Mouse (Mus musculus): Measurements from ENCODE around the gene Arl6ip4. TPM values are rescaled to one million over a fixed set of nuclear protein-coding genes. Genes with fewer than 3 reads are reported as not detected.

Gene Arl6ip4
- polyA plus RNA-seq, 1 experiment from 2014 or later, result 84.6 TPM

DNA sequence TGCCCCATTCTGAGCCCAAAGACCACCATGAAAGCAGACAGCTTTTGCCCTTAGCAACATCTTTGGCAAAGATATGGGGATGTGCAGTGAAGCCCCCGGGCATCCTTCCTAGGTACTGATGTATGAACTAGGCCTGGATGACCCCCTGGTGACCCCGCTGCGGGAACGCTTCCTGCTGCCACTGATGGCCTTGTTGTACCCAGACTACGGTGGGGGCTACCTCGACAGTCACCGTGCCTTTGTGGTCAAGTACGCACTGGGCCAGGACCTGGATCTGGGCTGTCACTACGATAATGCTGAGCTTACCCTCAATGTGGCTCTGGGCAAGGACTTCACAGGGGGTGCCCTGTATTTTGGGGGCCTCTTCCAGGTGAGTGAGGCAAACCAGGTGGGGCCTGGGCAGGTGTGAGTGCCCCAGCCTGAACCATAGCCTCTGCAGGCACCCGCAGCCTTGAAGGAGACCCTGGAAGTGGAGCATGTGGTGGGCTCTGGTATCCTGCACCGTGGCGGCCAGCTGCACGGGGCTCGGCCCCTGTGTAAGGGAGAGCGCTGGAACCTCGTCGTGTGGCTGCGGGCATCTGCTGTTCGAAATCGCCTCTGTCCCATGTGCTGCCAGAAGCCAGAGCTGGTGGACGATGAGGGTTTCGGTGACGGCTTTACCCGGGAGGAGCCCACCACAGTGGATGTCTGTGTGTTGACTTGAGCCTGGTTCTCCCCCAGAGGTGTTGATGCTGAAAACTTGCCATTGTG lies 1.4 kb upstream of the Arl6ip4 start:
- Histone ChIP-seq H3K36me3 (peaks cover 36% of the 10 kb centered on the region), H3K4me2 (peak overlapping the region; percentile 93; the same call in 1 of the 2 replicates), H3K27me3 (no peaks in the 10 kb centered on the region), H3K4me3 (replicated peaks) (no peak overlapping the region), H3K9me3 (replicated peaks) (no peaks in the 10 kb centered on the region), H3K4me1 (replicated peaks) (peaks cover 69% of the 10 kb centered on the region), H3K9ac (peak overlapping the region; percentile 59; the same call in 1 of the 2 replicates), H3K27ac (peak overlapping the region; percentile 70)
- DNase-seq (no peak), ATAC-seq (ENCODE audit: low read depth) (no peak)
- 88% methylated on average over 24 of the region's 24 CpGs for WGBS (ENCODE audit: insufficient replicate concordance)

DNA sequence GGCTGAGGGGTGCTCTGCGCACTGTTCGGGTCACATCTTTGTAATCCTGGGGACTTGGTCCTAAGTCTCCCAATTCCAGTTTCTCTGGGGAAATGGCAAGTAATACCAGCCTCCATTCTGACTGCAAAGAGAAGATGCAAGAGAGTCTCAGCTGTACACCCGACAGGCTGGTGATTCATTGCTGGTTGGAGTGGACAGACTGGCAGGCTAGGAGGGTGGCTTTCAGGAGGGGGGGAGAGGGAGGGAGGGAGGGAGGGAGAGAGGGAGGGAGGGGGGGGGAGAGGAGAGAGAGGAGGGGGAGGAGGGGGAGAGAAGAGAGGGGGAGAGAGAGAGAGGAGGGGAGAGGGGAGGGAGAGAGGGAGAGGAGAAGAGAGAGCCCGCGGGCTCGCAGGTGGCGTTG lies 358 bp upstream of the Arl6ip4 start:
- H3K27ac ChIP-seq, result peak overlapping the region; percentile 84
- peaks cover 72% of the 10 kb centered on the region for H3K4me1 ChIP-seq (replicated peaks)
- H3K27me3 ChIP-seq, result no peaks in the 10 kb centered on the region
- ATAC-seq (ENCODE audit: low read depth) (no peak), DNase-seq (no peak)
- peak overlapping the region; percentile 93 for H3K9ac ChIP-seq
- peaks cover 47% of the 10 kb centered on the region for H3K36me3 ChIP-seq
- H3K9me3 ChIP-seq (replicated peaks), result no peaks in the 10 kb centered on the region
- WGBS (ENCODE audit: insufficient replicate concordance), result 23% methylated on average over 7 of the region's 7 CpGs
- peak overlapping the region; percentile 93 for H3K4me3 ChIP-seq (replicated peaks)
- H3K4me2 ChIP-seq, result peak overlapping the region; percentile 93

DNA sequence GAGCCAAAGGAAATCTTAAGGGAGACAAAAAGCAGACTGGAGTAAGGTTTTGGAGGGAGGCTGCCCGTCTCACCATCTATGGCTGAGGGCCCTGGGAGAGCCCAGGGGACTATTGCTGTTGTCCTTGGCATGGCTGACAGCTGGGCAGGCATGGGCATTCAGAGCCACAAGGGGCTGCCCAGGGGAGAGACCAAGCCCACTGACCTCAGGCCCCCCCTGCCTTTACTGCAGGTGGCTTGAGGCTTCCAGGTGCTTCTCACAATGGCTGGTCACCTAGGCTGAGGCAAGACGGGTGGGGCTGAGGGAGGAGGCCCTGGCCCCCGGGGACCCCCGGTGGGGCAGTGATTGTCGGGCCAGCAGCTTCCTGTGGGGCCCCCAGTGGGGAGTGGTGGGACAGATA lies 3.3 kb downstream of the Arl6ip4 start:
- 38% methylated on average over 5 of the region's 5 CpGs for WGBS (ENCODE audit: insufficient replicate concordance)
- Histone ChIP-seq H3K36me3 (peaks cover 73% of the 10 kb centered on the region), H3K9ac (no peak overlapping the region), H3K4me1 (replicated peaks) (peaks cover 48% of the 10 kb centered on the region), H3K27ac (no peak overlapping the region), H3K4me3 (replicated peaks) (no peak overlapping the region), H3K27me3 (no peaks in the 10 kb centered on the region), H3K4me2 (no peak overlapping the region), H3K9me3 (replicated peaks) (no peaks in the 10 kb centered on the region)
- DNase-seq, result no peak
- no peak for ATAC-seq (ENCODE audit: low read depth)

DNA sequence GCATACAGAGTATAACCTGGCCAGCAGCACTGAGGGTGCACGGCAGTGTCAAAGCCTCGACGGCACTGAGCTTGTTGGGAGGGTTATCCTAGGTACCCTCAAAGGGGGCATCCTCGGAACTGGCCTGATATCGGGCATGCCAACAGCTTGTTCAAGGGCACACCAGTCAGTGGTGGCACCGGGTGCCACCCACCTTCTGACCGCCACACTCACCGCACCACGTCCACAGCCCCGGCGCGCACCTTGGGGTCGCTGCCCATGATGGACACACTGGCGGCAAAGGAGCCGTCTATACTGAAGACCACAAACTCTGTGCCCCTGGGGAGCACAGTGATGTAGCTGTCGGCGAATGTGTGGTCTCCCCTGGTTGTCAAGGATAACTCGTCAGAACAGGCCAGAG lies 6.5 kb downstream of the Arl6ip4 start:
- 84% methylated on average over 18 of the region's 18 CpGs for WGBS (ENCODE audit: insufficient replicate concordance)
- H3K9me3 ChIP-seq (replicated peaks), result no peaks in the 10 kb centered on the region
- peaks cover 24% of the 10 kb centered on the region for H3K4me1 ChIP-seq (replicated peaks)
- H3K4me2 ChIP-seq, result no peak overlapping the region
- DNase-seq (no peak), ATAC-seq (ENCODE audit: low read depth) (no peak)
- no peak overlapping the region for H3K27ac ChIP-seq
- H3K4me3 ChIP-seq (replicated peaks), result no peak overlapping the region
- H3K27me3 ChIP-seq, result no peaks in the 10 kb centered on the region
- no peak overlapping the region for H3K9ac ChIP-seq
- H3K36me3 ChIP-seq, result peaks cover 71% of the 10 kb centered on the region

DNA sequence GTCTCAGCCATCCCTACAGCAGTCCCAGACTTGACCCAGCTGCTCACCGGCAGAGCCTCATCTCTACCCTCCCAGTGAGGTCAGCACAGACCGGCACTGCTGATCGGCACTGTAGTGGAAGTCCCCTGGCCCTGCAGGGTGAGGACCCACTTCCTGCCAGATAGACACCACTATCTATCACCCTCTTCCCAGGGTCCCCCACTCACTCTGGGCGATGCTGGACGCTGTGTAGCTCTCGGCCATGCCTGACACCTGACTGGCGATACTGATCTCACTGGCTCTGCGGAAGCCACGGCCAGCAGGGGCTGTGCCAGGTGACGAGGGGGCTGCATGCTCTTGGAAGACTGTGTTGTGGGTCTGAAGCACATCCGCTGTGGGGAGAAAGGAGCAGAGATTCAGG lies 9.2 kb downstream of the Arl6ip4 start:
- Histone ChIP-seq H3K36me3 (peaks cover 65% of the 10 kb centered on the region), H3K27ac (no peak overlapping the region), H3K9me3 (replicated peaks) (no peaks in the 10 kb centered on the region), H3K4me3 (replicated peaks) (no peak overlapping the region), H3K9ac (no peak overlapping the region), H3K4me1 (replicated peaks) (no peaks in the 10 kb centered on the region), H3K4me2 (no peak overlapping the region), H3K27me3 (no peaks in the 10 kb centered on the region)
- ATAC-seq (ENCODE audit: low read depth) (no peak), DNase-seq (no peak)
- 76% methylated on average over 11 of the region's 11 CpGs for WGBS (ENCODE audit: insufficient replicate concordance)

DNA sequence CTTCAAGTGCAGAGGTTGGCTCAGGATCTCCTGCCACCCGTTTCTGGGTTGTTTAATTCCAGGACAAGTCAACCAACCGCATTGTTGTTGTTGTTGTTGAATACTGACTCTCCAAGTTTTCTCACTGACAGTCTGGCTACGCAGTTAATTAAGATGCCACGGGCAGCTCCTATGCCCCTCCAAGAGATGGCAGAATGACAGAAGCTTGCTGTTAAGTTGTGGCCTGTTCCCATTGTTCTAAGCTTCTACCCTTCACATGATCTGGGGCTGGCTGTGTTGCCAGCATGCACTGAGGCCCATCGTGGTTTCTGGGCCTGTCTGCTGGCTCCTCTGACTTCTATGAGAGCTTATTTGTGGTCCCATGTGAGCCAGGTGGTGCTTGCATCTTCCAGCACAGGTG lies 18.4 kb downstream of the Arl6ip4 start:
- Histone ChIP-seq H3K27me3 (no peaks in the 10 kb centered on the region), H3K4me3 (replicated peaks) (no peak overlapping the region), H3K27ac (no peak overlapping the region), H3K4me1 (replicated peaks) (peaks cover 10% of the 10 kb centered on the region; the same call in 1 of the 2 replicates), H3K9me3 (replicated peaks) (no peaks in the 10 kb centered on the region), H3K36me3 (peaks cover 53% of the 10 kb centered on the region), H3K9ac (no peak overlapping the region), H3K4me2 (no peak overlapping the region)
- no peak for ATAC-seq (ENCODE audit: low read depth)
- DNase-seq, result no peak
- WGBS (ENCODE audit: insufficient replicate concordance), result 71% methylated on average over 5 of the region's 5 CpGs

DNA sequence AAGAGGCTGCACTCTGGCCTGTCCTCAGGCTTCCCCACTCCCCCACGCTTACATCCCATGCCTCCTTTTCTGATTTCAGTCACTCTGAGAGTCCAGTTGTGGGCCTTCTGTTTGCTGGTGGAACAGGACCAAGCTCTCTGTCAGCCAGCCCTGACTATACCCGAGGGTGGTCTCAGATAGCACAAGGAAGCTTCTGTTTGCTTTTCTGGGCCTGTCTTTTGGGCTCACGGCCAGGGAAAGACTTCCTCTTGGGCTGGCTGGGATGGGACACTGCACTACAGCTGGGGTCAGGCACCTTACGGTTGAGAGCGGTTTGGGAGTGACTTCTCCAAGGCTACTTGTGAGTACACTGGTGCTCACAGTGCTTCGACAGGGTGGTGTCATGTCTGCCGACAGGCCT lies 22.2 kb downstream of the Arl6ip4 start:
- WGBS (ENCODE audit: insufficient replicate concordance), result 63% methylated on average over 7 of the region's 7 CpGs
- Histone ChIP-seq H3K27ac (no peak overlapping the region), H3K9me3 (replicated peaks) (no peaks in the 10 kb centered on the region), H3K27me3 (no peaks in the 10 kb centered on the region), H3K9ac (no peak overlapping the region), H3K4me1 (replicated peaks) (peaks cover 10% of the 10 kb centered on the region; the same call in 1 of the 2 replicates), H3K36me3 (peaks cover 41% of the 10 kb centered on the region), H3K4me2 (no peak overlapping the region), H3K4me3 (replicated peaks) (no peak overlapping the region)
- no peak for ATAC-seq (ENCODE audit: low read depth)
- no peak for DNase-seq

DNA sequence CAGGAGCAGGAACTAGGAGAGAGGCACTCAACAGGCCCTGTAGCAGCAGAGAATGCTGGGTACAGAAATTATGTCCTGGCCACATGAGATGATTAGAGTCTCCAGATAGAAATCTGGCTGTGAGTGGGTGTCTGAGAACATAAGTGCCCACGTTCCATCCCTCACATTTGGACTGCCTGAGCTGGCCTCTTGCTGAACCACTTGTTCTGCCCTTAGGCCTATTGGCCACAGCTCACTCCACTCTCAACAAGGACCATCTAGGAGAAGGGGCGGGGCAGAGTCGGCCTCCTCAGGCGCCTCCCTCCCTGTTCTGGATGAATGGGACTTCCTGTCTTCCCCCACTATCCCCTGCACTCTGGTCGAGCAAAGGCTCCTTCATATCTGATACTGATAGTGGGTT lies 33.1 kb downstream of the Arl6ip4 start:
- ATAC-seq (ENCODE audit: low read depth) (no peak; the same call in 1 of the 2 replicates), DNase-seq (no peak)
- Histone ChIP-seq H3K9me3 (replicated peaks) (no peaks in the 10 kb centered on the region), H3K27me3 (no peaks in the 10 kb centered on the region), H3K4me3 (replicated peaks) (no peak overlapping the region), H3K9ac (no peak overlapping the region), H3K4me1 (replicated peaks) (no peaks in the 10 kb centered on the region), H3K4me2 (no peak overlapping the region), H3K27ac (no peak overlapping the region), H3K36me3 (peaks cover 8% of the 10 kb centered on the region; the same call in 1 of the 2 replicates)
- 48% methylated on average over 5 of the region's 5 CpGs for WGBS (ENCODE audit: insufficient replicate concordance)

DNA sequence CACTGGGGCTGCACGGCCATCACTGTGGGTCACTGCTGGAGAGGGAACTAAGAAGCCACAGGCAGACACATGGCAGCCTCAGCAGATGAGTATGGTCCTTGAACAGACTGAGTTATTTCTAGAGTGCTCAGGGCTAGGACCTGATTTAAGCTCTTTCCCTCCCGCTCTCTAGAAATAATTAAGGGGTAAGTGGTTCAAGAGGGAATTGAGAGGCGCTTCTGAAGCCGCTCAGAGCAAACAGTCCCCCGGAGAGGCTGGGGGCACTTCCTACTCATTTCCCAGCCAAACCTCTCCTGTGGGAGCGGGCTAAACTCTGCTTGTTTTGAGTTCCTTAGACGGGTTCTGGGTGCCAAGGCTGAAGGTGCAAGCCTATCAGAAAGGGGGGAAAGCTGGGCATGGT lies 35.0 kb downstream of the Arl6ip4 start:
- Histone ChIP-seq H3K4me3 (replicated peaks) (no peak overlapping the region), H3K36me3 (peaks cover 8% of the 10 kb centered on the region; the same call in 1 of the 2 replicates), H3K4me2 (no peak overlapping the region), H3K27me3 (no peaks in the 10 kb centered on the region), H3K9me3 (replicated peaks) (no peaks in the 10 kb centered on the region), H3K4me1 (replicated peaks) (no peaks in the 10 kb centered on the region), H3K9ac (no peak overlapping the region), H3K27ac (no peak overlapping the region)
- no peak for DNase-seq
- 82% methylated on average over 7 of the region's 7 CpGs for WGBS (ENCODE audit: insufficient replicate concordance)
- no peak for ATAC-seq (ENCODE audit: low read depth)

DNA sequence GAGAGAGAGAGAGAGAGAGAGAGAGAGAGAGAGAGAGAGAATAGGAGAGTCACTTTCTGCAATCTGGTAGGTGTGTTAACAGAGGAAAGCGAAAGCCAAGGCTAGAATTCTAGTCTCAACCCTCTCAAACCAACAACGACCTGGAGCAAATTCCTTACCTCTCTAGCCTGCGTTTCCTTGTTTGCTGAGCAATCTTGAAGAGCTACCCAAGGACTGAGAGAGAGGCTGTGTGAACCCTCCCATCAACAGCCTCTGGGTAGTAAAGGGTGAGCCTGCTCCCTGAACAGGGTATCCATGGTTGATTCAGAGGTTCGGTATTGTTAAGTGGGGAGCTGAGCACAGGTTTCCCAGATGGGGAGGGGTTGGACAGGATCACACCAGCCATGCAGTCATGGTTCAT lies 36.8 kb downstream of the Arl6ip4 start:
- 78% methylated on average over 4 of the region's 4 CpGs for WGBS (ENCODE audit: insufficient replicate concordance)
- H3K27ac ChIP-seq, result no peak overlapping the region
- DNase-seq (no peak), ATAC-seq (ENCODE audit: low read depth) (no peak)
- no peak overlapping the region for H3K4me2 ChIP-seq
- no peaks in the 10 kb centered on the region for H3K4me1 ChIP-seq (replicated peaks)
- no peak overlapping the region for H3K4me3 ChIP-seq (replicated peaks)
- no peak overlapping the region for H3K9ac ChIP-seq
- H3K27me3 ChIP-seq, result no peaks in the 10 kb centered on the region
- peaks cover 8% of the 10 kb centered on the region; the same call in 1 of the 2 replicates for H3K36me3 ChIP-seq
- no peaks in the 10 kb centered on the region for H3K9me3 ChIP-seq (replicated peaks)

DNA sequence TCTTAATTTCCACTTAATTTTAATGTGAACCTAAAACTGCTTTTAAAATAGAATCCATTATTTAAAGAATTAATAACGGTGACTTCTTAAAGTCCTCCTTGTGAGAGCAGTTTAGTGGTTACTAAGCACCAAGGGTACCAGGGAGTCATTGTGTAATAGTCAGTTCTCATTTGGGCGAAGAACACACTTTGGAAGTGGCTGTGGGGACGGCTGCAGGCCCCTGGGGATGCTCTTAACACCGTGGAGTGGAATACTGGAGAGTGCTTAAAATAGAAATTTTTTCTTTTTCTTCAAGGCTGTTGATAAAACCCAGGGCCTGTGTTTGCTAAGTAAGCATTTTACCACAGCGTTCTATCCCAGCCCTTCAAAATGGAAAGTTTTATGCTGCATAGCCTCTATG lies 40.1 kb downstream of the Arl6ip4 start:
- WGBS (ENCODE audit: insufficient replicate concordance), result 80% methylated on average over 5 of the region's 5 CpGs
- Histone ChIP-seq H3K9me3 (replicated peaks) (no peaks in the 10 kb centered on the region), H3K27ac (no peak overlapping the region)

DNA sequence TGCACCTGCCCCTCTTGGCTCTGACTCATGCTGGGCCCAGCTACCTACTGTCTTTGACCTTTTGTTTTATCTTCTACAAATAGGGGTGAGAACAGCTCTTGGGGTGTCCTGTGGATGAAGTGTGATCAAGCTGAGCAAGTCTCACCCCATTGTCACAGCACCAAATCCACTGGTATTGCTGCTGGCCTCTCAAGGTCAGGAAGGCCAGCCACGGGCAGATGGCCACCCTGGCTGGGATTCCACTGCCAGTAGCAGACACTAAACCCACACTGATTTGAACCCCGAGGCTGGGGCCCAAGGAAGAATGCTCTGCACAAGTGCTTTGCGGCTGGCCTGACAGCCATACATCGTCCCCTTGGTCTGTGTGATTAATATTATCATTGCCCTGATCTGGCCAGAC lies 42.4 kb downstream of the Arl6ip4 start:
- peaks cover 29% of the 10 kb centered on the region for H3K4me1 ChIP-seq (replicated peaks)
- H3K4me2 ChIP-seq, result no peak overlapping the region
- H3K9ac ChIP-seq, result no peak overlapping the region
- ATAC-seq (ENCODE audit: low read depth) (no peak), DNase-seq (no peak)
- 63% methylated on average over 4 of the region's 4 CpGs for WGBS (ENCODE audit: insufficient replicate concordance)
- no peaks in the 10 kb centered on the region for H3K9me3 ChIP-seq (replicated peaks)
- H3K4me3 ChIP-seq (replicated peaks), result no peak overlapping the region
- no peaks in the 10 kb centered on the region for H3K27me3 ChIP-seq
- no peaks in the 10 kb centered on the region for H3K36me3 ChIP-seq
- H3K27ac ChIP-seq, result no peak overlapping the region

More for the DNA sequence above, 40.1 kb downstream of the Arl6ip4 start:
- DNase-seq (no peak), ATAC-seq (ENCODE audit: low read depth) (no peak)
- Histone ChIP-seq H3K4me2 (no peak overlapping the region), H3K9ac (no peak overlapping the region), H3K4me3 (replicated peaks) (no peak overlapping the region), H3K4me1 (replicated peaks) (peaks cover 12% of the 10 kb centered on the region), H3K27me3 (no peaks in the 10 kb centered on the region), H3K36me3 (peaks cover 2% of the 10 kb centered on the region; the same call in 1 of the 2 replicates)
